Mouse (Mus musculus) small intestine, adult 2 months (tissue): Measurements from ENCODE around the gene Myt1l. TPM values are rescaled to one million over a fixed set of nuclear protein-coding genes. Genes with fewer than 3 reads are reported as not detected.

ENCODE experiments used
- H3K27ac ChIP-seq: fragments of 200-500 bp; 2 replicates; pipeline ENCODE4 v1.5.1; 2012; ENCODE audit warnings: low read depth, low read length, control low read depth, inconsistent platforms; ENCODE audit not compliant: insufficient read depth
- H3K27me3 ChIP-seq: fragments of 200-500 bp; 2 replicates; pipeline ENCODE4 v1.6.1; 2012; ENCODE audit warnings: mild to moderate bottlenecking, moderate library complexity, low read length, inconsistent platforms; ENCODE audit not compliant: control insufficient read depth, insufficient read depth
- H3K36me3 ChIP-seq: fragments of 200-500 bp; 2 replicates; pipeline ENCODE4 v1.6.1; 2012; ENCODE audit warnings: mild to moderate bottlenecking, low read length, control low read depth, inconsistent platforms; ENCODE audit not compliant: control insufficient read depth, insufficient read depth
- H3K4me1 ChIP-seq: fragments of 200-500 bp; 2 replicates; pipeline ENCODE4 v1.6.1; 2012; ENCODE audit warnings: low read length, inconsistent platforms, mixed read lengths; ENCODE audit not compliant: control insufficient read depth, insufficient read depth, insufficient read length
- H3K4me3 ChIP-seq: fragments of 200-500 bp; 2 replicates; pipeline ENCODE4 v1.5.1; 2012; ENCODE audit warnings: low read depth, mild to moderate bottlenecking, control low read depth, inconsistent platforms, low read length, moderate library complexity
- CTCF ChIP-seq: fragments of 200-500 bp; IDR thresholded peaks from 2 replicates; pipeline ENCODE4 v1.5.1; 2012; ENCODE audit warnings: low read depth, mild to moderate bottlenecking, control low read depth, inconsistent platforms, low read length, moderate library complexity, mixed read lengths; ENCODE audit not compliant: insufficient replicate concordance, insufficient read length; ENCODE audit errors: extremely low read depth
- POLR2A ChIP-seq: fragments of 200-500 bp; IDR thresholded peaks from 2 replicates; pipeline ENCODE4 v1.6.1; 2012; ENCODE audit warnings: low read depth, mild to moderate bottlenecking, control low read depth, inconsistent platforms, low read length, moderate library complexity
- WGBS: fragments of 180-500 bp; shearing (Covaris S2); methylation state at CpG from one replicate; pipeline ENCODE4 v1.1.7; 2018; 5-methylcytosine and 5-hydroxymethylcytosine counted together
- polyA plus RNA-seq: library from polyadenylated mRNA; depleted of rRNA; stranded (reverse); fragments of >200 nt; gene quantifications from 2 replicates; pipeline ENCODE4 v1.2.3, GENCODE M21; 2012

The Myt1l gene
- polyA plus RNA-seq, 1 experiment: 0.38 TPM

- Histone ChIP-seq H3K4me1 (no peaks in the 10 kb centered on the region), H3K36me3 (no peaks in the 10 kb centered on the region), H3K27me3 (no peaks in the 10 kb centered on the region), H3K4me3 (no peak overlapping the region), H3K27ac (no peak overlapping the region)
- WGBS: 60% methylated on average over 1 of the region's 1 CpGs
- TF ChIP-seq CTCF: no peak
- TF ChIP-seq POLR2A: no peak
These were observed 112.0 kb downstream of the Myt1l start for GRCm38 (mm10) chr12:29640201-29640600.

GRCm38 (mm10) chr12:29642915-29643314 lies 114.7 kb downstream of the Myt1l start:
- no peaks in the 10 kb centered on the region for H3K36me3 ChIP-seq
- H3K27ac ChIP-seq: no peak overlapping the region
- WGBS: 43% methylated on average over 4 of the region's 4 CpGs
- H3K4me1 ChIP-seq: no peaks in the 10 kb centered on the region
- no peaks in the 10 kb centered on the region for H3K27me3 ChIP-seq
- H3K4me3 ChIP-seq: no peak overlapping the region
- no peak for TF ChIP-seq CTCF
- TF ChIP-seq POLR2A: no peak

- H3K4me3 ChIP-seq: no peak overlapping the region
- WGBS: 80% methylated on average over 4 of the region's 4 CpGs
- no peaks in the 10 kb centered on the region for H3K36me3 ChIP-seq
- no peaks in the 10 kb centered on the region for H3K4me1 ChIP-seq
- no peak overlapping the region for H3K27ac ChIP-seq
- no peak for TF ChIP-seq POLR2A
- TF ChIP-seq CTCF: no peak
- no peaks in the 10 kb centered on the region for H3K27me3 ChIP-seq
These were observed 115.9 kb downstream of the Myt1l start for GRCm38 (mm10) chr12:29644091-29644490.

GRCm38 (mm10) chr12:29644721-29645120 lies 116.5 kb downstream of the Myt1l start:
- WGBS: 83% methylated on average over 7 of the region's 7 CpGs
- no peak for TF ChIP-seq POLR2A
- no peak for TF ChIP-seq CTCF

GRCm38 (mm10) chr12:29649510-29650152 lies 121.4 kb downstream of the Myt1l start:
- Histone ChIP-seq H3K4me3 (no peak overlapping the region), H3K4me1 (no peaks in the 10 kb centered on the region), H3K36me3 (no peaks in the 10 kb centered on the region), H3K27ac (no peak overlapping the region), H3K27me3 (no peaks in the 10 kb centered on the region)
- 72% methylated on average over 10 of the region's 10 CpGs for WGBS
- TF ChIP-seq CTCF (no peak), POLR2A (no peak)

More at GRCm38 (mm10) chr12:29644721-29645120, 116.5 kb downstream of the Myt1l start:
- Histone ChIP-seq H3K4me3 (no peak overlapping the region), H3K4me1 (no peaks in the 10 kb centered on the region), H3K36me3 (no peaks in the 10 kb centered on the region), H3K27me3 (no peaks in the 10 kb centered on the region), H3K27ac (no peak overlapping the region)

GRCm38 (mm10) chr12:29652516-29652915 lies 124.3 kb downstream of the Myt1l start:
- TF ChIP-seq POLR2A (no peak), CTCF (no peak)
- H3K27me3 ChIP-seq: no peaks in the 10 kb centered on the region
- H3K36me3 ChIP-seq: no peaks in the 10 kb centered on the region
- no peaks in the 10 kb centered on the region for H3K4me1 ChIP-seq
- no peak overlapping the region for H3K27ac ChIP-seq
- 48% methylated on average over 5 of the region's 5 CpGs for WGBS
- no peak overlapping the region for H3K4me3 ChIP-seq

GRCm38 (mm10) chr12:29655197-29655632 lies 127.0 kb downstream of the Myt1l start:
- no peak for TF ChIP-seq CTCF
- no peak for TF ChIP-seq POLR2A
- no peak overlapping the region for H3K4me3 ChIP-seq
- WGBS: 93% methylated on average over 10 of the region's 10 CpGs
- no peaks in the 10 kb centered on the region for H3K4me1 ChIP-seq
- H3K27ac ChIP-seq: no peak overlapping the region
- no peaks in the 10 kb centered on the region for H3K36me3 ChIP-seq
- H3K27me3 ChIP-seq: no peaks in the 10 kb centered on the region
